Mouse (Mus musculus): ENCODE data around the gene Arrdc2.

- no peak for TF ChIP-seq CTCF (IDR thresholded peaks at IDR 0.05; ENCODE audit: extremely low read depth, insufficient read depth, low read length)
- TF ChIP-seq POLR2A (IDR thresholded peaks at IDR 0.05; ENCODE audit: extremely low read depth, insufficient read depth, low read length), result no peak
These were observed 37.7 kb downstream of the Arrdc2 start for GRCm38 (mm10) chr8:70801830-70802229.

All from cortical plate, adult 2 months (tissue).